ENCODE assay signal across 8 mouse cellular contexts in genomic region chr9:121642401-121643181, GRCm38 (mm10). TPM values are rescaled to one million over a fixed set of nuclear protein-coding genes. Genes with fewer than 3 reads are reported as not detected.
DNase-seq lines count a peak whose midpoint lies in the region; ATAC-seq lines count a peak whose summit lies in the region.

Vipr1 (plus strand) TSS chr9:121642716.

- DNase-seq in CD4-positive, CD25-positive, alpha-beta regulatory T cell, adult 2 months (ENCODE audit: low read depth, low spot score): peak; percentile 93
- DNase-seq in brain, adult 2 months (ENCODE audit: low read depth, low spot score): peak; percentile 91
- DNase-seq in forebrain, embryonic 10.5 days (ENCODE audit: extremely low spot score, low spot score): peak; percentile 69
- DNase-seq in hindbrain, embryonic 11.5 days (ENCODE audit: low spot score): peak; percentile 75
- DNase-seq in layer of hippocampus, postnatal 10 days (ENCODE audit: low spot score in 2 of 2): peak; percentile 78 to 86
- DNase-seq in testis, postnatal 14 days (ENCODE audit: low spot score): peak; percentile 79

- peak within 1 kb of the TSS; percentile 83 for H3K4me2 ChIP-seq in hindbrain, embryonic 11.5 days (replicated peaks; ENCODE audit: low read depth, low read length)
- H3K4me2 ChIP-seq in lung, embryonic 15.5 days: peak within 1 kb of the TSS; percentile 98

- H3K36me3 ChIP-seq in forebrain, embryonic 10.5 days (replicated peaks): no peaks in the 10 kb centered on the region
- no peaks in the 10 kb centered on the region for H3K36me3 ChIP-seq in hindbrain, embryonic 11.5 days (ENCODE audit: control insufficient read depth, insufficient read depth, low read length)
- no peaks in the 10 kb centered on the region for H3K36me3 ChIP-seq in lung, embryonic 15.5 days

- peak; percentile 86 for ATAC-seq in hindbrain, embryonic 11.5 days (ENCODE audit: low FRiP score)
- peak; percentile 89 for ATAC-seq in lung, embryonic 15.5 days (ENCODE audit: borderline replicate concordance, extremely low read depth, low FRiP score, low TSS enrichment)
- peak; percentile 31 for ATAC-seq in neutrophil, adult 5-6 weeks (ENCODE audit: extremely low read depth, insufficient number of reproducible peaks, low FRiP score, poor library complexity, severe bottlenecking)

- H3K9me3 ChIP-seq in forebrain, embryonic 10.5 days: no peaks in the 10 kb centered on the region
- no peaks in the 10 kb centered on the region for H3K9me3 ChIP-seq in hindbrain, embryonic 11.5 days (ENCODE audit: control insufficient read depth, low read length)
- H3K9me3 ChIP-seq in lung, embryonic 15.5 days: no peaks in the 10 kb centered on the region

- peak within 1 kb of the TSS; percentile 73 for H3K27ac ChIP-seq in forebrain, embryonic 10.5 days
- H3K27ac ChIP-seq in hindbrain, embryonic 11.5 days (ENCODE audit: low read depth, low read length): no peak within 1 kb of the TSS
- H3K27ac ChIP-seq in lung, embryonic 15.5 days: no peak within 1 kb of the TSS

- H3K9ac ChIP-seq in hindbrain, embryonic 11.5 days (ENCODE audit: low read depth, low read length): peak within 1 kb of the TSS; percentile 57
- peak within 1 kb of the TSS; percentile 47 for H3K9ac ChIP-seq in lung, embryonic 15.5 days

- peak within 1 kb of the TSS; percentile 61 for H3K4me3 ChIP-seq in forebrain, embryonic 10.5 days
- peak within 1 kb of the TSS; percentile 43 for H3K4me3 ChIP-seq in hindbrain, embryonic 11.5 days (ENCODE audit: low read depth, low read length)
- peak within 1 kb of the TSS; percentile 48 for H3K4me3 ChIP-seq in lung, embryonic 15.5 days

- peaks cover 23% of the 10 kb centered on the region for H3K4me1 ChIP-seq in forebrain, embryonic 10.5 days
- H3K4me1 ChIP-seq in hindbrain, embryonic 11.5 days (replicated peaks; ENCODE audit: control insufficient read depth, insufficient read depth, low read length): peaks cover 9% of the 10 kb centered on the region
- peaks cover 18% of the 10 kb centered on the region for H3K4me1 ChIP-seq in lung, embryonic 15.5 days

- peaks cover 81% of the 10 kb centered on the region for H3K27me3 ChIP-seq in forebrain, embryonic 10.5 days (ENCODE audit: poor library complexity, severe bottlenecking)
- peaks cover 42% of the 10 kb centered on the region for H3K27me3 ChIP-seq in hindbrain, embryonic 11.5 days (ENCODE audit: control insufficient read depth, insufficient read depth, low read length)
- peaks cover 61% of the 10 kb centered on the region for H3K27me3 ChIP-seq in lung, embryonic 15.5 days

- WGBS in forebrain, embryonic 10.5 days: under 1% methylated on average over 79 of the region's 79 CpGs
- under 1% methylated on average over 62 of the region's 79 CpGs for WGBS in hindbrain, embryonic 11.5 days
- WGBS in lung, embryonic 15.5 days: under 1% methylated on average over 63 of the region's 79 CpGs

RNA-seq across cellular contexts. Expression of gene Vipr1, which starts in this region (rescaled TPM):
- polyA plus RNA-seq in forebrain, embryonic 10.5 days (2016; fragmentation: Nextera tagmentation; extraction: Ambion mirVana): 0.27 and 0.33 TPM in 2 replicates
- 0.57 and 0.67 TPM in 2 replicates for polyA plus RNA-seq in hindbrain, embryonic 11.5 days (2014; fragmentation: Nextera tagmentation; extraction: Ambion mirVana)
- total RNA-seq in layer of hippocampus, postnatal 10 days (2021): 10 to 100 TPM in 1 of 2 experiments, 1 to 10 TPM in 1; 10.0 to 10.3 TPM
- polyA plus RNA-seq in lung, embryonic 15.5 days (2015; fragmentation: Nextera tagmentation; extraction: Ambion mirVana): 0.30 and 0.55 TPM in 2 replicates
- total RNA-seq in neutrophil, adult 5-6 weeks (2017): 4.4 and 5.8 TPM in 2 replicates

Comparison
In these comparisons a context has a peak if more than half of its experiments do, and no peak if none do; other contexts are left out.
1. Peak in DNase-seq, H3K4me3 ChIP-seq and H3K27ac ChIP-seq in forebrain, embryonic 10.5 days; RNA of the gene not detected or under 1 TPM.
2. Peak in DNase-seq, ATAC-seq, H3K4me3 ChIP-seq, H3K9ac ChIP-seq and H3K4me2 ChIP-seq in hindbrain, embryonic 11.5 days; RNA of the gene not detected or under 1 TPM.
3. Peak in ATAC-seq, H3K4me3 ChIP-seq, H3K9ac ChIP-seq and H3K4me2 ChIP-seq in lung, embryonic 15.5 days; RNA of the gene not detected or under 1 TPM.
4. ATAC-seq: peak in every context shown above with its lines; median percentile 89 in lung, embryonic 15.5 days; 86 in hindbrain, embryonic 11.5 days; 31 in neutrophil, adult 5-6 weeks.